Comparison of ENCODE assay signal across 8 mouse cellular contexts in the genomic region with DNA sequence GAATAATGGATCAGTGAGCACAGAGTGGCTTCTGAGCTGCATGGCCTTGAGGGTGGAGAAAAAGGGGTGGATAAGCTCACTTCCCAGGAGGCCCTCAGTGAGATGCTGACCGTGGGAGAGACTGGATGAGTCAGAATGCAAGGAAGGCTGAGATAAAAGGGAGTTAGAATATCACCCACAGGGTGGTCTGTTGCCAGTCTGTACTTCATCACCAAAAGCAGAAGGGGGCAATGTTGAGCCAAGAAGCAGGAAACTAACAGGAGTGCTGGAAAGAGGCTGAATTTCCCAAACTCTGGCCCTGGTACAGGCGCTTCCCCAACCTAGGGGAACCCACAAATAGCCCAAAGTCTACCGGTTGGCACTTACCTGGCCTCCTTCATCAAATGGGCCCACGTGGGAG. TPM values are rescaled to one million over a fixed set of nuclear protein-coding genes. Genes with fewer than 3 reads are reported as not detected.
DNase-seq lines count a peak whose midpoint lies in the region; ATAC-seq and TF ChIP-seq lines count a peak whose summit lies in the region.

No protein-coding gene starts in this region.

- peak; percentile 88 for DNase-seq in heart, adult 11 months
- DNase-seq in heart, postnatal 36 days: no peak
- peak; percentile 33 for DNase-seq in midbrain, embryonic 11.5 days (ENCODE audit: low spot score, missing footprints)
- peak; percentile 42 for DNase-seq in brain, adult 2 months (ENCODE audit: low read depth, low spot score)
- no peak for DNase-seq in stomach, postnatal 0 days (ENCODE audit: low spot score)
- no peak for DNase-seq in urinary bladder, postnatal 10 days (ENCODE audit: low spot score)
- DNase-seq in adrenal gland, adult 2 months: no peak

- no peak overlapping the region for H3K4me3 ChIP-seq in midbrain, embryonic 11.5 days (ENCODE audit: low read depth, low read length)
- H3K4me3 ChIP-seq in midbrain, embryonic 16.5 days (ENCODE audit: low read depth, low read length): no peak overlapping the region
- no peak overlapping the region for H3K4me3 ChIP-seq in stomach, postnatal 0 days (ENCODE audit: low read depth, low read length)

- peak; percentile 60 for TF ChIP-seq CTCF in stomach, postnatal 0 days (IDR thresholded peaks at IDR 0.05; ENCODE audit: low read depth)

- intact Hi-C loops in heart, postnatal 36 days (cut with DNase I): loop anchor here (1.0 kb wide), 1 partner anchor 178 kb away; no protein-coding TSS in a partner anchor

- 78% methylated on average over 4 of the region's 4 CpGs for WGBS in midbrain, embryonic 11.5 days
- whole genome bisulfite sequencing in midbrain, embryonic 16.5 days: 79% methylated on average over 4 of the region's 4 CpGs
- WGBS in stomach, postnatal 0 days: 81% methylated on average over 4 of the region's 4 CpGs

- H3K9me3 ChIP-seq in midbrain, embryonic 11.5 days (ENCODE audit: control insufficient read depth, low read length): no peaks in the 10 kb centered on the region
- H3K9me3 ChIP-seq in midbrain, embryonic 16.5 days (replicated peaks; ENCODE audit: control insufficient read depth, low read length, poor library complexity, severe bottlenecking): no peaks in the 10 kb centered on the region
- H3K9me3 ChIP-seq in stomach, postnatal 0 days (ENCODE audit: control insufficient read depth, low read length): no peaks in the 10 kb centered on the region

- ATAC-seq in midbrain, embryonic 11.5 days (ENCODE audit: low FRiP score): no peak
- ATAC-seq in midbrain, embryonic 16.5 days: no peak
- ATAC-seq in stomach, postnatal 0 days (ENCODE audit: low FRiP score, low TSS enrichment): no peak

- no peak overlapping the region for H3K9ac ChIP-seq in midbrain, embryonic 11.5 days (ENCODE audit: low read length)
- no peak overlapping the region for H3K9ac ChIP-seq in midbrain, embryonic 16.5 days (ENCODE audit: low read depth, low read length)
- H3K9ac ChIP-seq in stomach, postnatal 0 days (ENCODE audit: low read length): no peak overlapping the region

- H3K27me3 ChIP-seq in midbrain, embryonic 11.5 days (ENCODE audit: control insufficient read depth, insufficient read depth, low read length): no peaks in the 10 kb centered on the region
- H3K27me3 ChIP-seq in midbrain, embryonic 16.5 days (ENCODE audit: control insufficient read depth, insufficient read depth, low read depth, low read length): no peaks in the 10 kb centered on the region
- H3K27me3 ChIP-seq in stomach, postnatal 0 days (ENCODE audit: control insufficient read depth, insufficient read depth, low read length): no peaks in the 10 kb centered on the region

- no peak for TF ChIP-seq EP300 in stomach, postnatal 0 days (optimal IDR thresholded peaks at IDR 0.05)

- H3K4me2 ChIP-seq in midbrain, embryonic 11.5 days: no peak overlapping the region
- no peak overlapping the region for H3K4me2 ChIP-seq in midbrain, embryonic 16.5 days (ENCODE audit: low read length)
- no peak overlapping the region for H3K4me2 ChIP-seq in stomach, postnatal 0 days (replicated peaks; ENCODE audit: low read depth)

- no peaks in the 10 kb centered on the region for H3K36me3 ChIP-seq in midbrain, embryonic 11.5 days (ENCODE audit: control insufficient read depth, insufficient read depth, low read length)
- peaks cover 3% of the 10 kb centered on the region for H3K36me3 ChIP-seq in midbrain, embryonic 16.5 days (ENCODE audit: control insufficient read depth, insufficient read depth, low read length)
- no peaks in the 10 kb centered on the region for H3K36me3 ChIP-seq in stomach, postnatal 0 days (ENCODE audit: control insufficient read depth, insufficient read depth, low read length)

- H3K4me1 ChIP-seq in midbrain, embryonic 11.5 days (ENCODE audit: control insufficient read depth, insufficient read depth, low read length): no peaks in the 10 kb centered on the region
- no peaks in the 10 kb centered on the region for H3K4me1 ChIP-seq in midbrain, embryonic 16.5 days (ENCODE audit: control insufficient read depth, insufficient read depth, low read length)
- H3K4me1 ChIP-seq in stomach, postnatal 0 days (replicated peaks; ENCODE audit: control insufficient read depth, insufficient read depth): no peaks in the 10 kb centered on the region

- H3K27ac ChIP-seq in midbrain, embryonic 11.5 days (ENCODE audit: low read depth, low read length): no peak overlapping the region
- no peak overlapping the region for H3K27ac ChIP-seq in midbrain, embryonic 16.5 days (ENCODE audit: low read length)
- no peak overlapping the region for H3K27ac ChIP-seq in stomach, postnatal 0 days (replicated peaks)

RNA-seq across cellular contexts. Expression of a gene that starts 42.5 kb away (rescaled TPM):
- 1 to 10 TPM; 3.5 to 4.3 TPM for total RNA-seq in heart, postnatal 36 days (2021)
- 5.2 and 5.6 TPM in 2 replicates for polyA plus RNA-seq in midbrain, embryonic 11.5 days (2014; fragmentation: Nextera tagmentation; extraction: Ambion mirVana)
- 6.6 and 6.7 TPM in 2 replicates for polyA plus RNA-seq in midbrain, embryonic 16.5 days (2015; fragmentation: Nextera tagmentation; extraction: Ambion mirVana)
- 3.3 and 4.2 TPM in 2 replicates for polyA plus RNA-seq in stomach, postnatal 0 days (2015; fragmentation: Nextera tagmentation; extraction: Ambion mirVana)
- 1 to 10 TPM; 7.4 to 10.0 TPM for total RNA-seq in adrenal gland, adult 2 months (2021)
- polyA plus RNA-seq in adrenal gland, adult 2 months (2012; rRNA removed): 9.2 and 11.1 TPM in 2 replicates

Comparison
In these comparisons a context has a peak if more than half of its experiments do, and no peak if none do; other contexts are left out.
1. DNase-seq: peak in heart, adult 11 months (single experiment), midbrain, embryonic 11.5 days (single experiment) and brain, adult 2 months (single experiment); none in heart, postnatal 36 days (0 of 2), stomach, postnatal 0 days (single experiment), urinary bladder, postnatal 10 days (single experiment) and adrenal gland, adult 2 months (single experiment).